Mouse (Mus musculus) embryonic facial prominence, embryonic 15.5 days (tissue): ENCODE data around the gene Metap2. TPM values are rescaled to one million over a fixed set of nuclear protein-coding genes. Genes with fewer than 3 reads are reported as not detected.

Experiments used
- ATAC-seq: fragments of 200-750 bp; cut with Nextera tagmentation; 2 replicates; pipeline ENCODE4 v1.8.0; 2017; ENCODE audit warnings: low read depth, moderate TSS enrichment; ENCODE audit not compliant: insufficient number of reproducible peaks, low FRiP score, low TSS enrichment
- H3K27ac ChIP-seq: fragments of 300-500 bp; sonication (generic); replicated peaks from 2 replicates; pipeline ENCODE4 v1.5.1; 2015; ENCODE audit warnings: mild to moderate bottlenecking, inconsistent platforms
- H3K27me3 ChIP-seq: fragments of 300-500 bp; sonication (generic); 2 replicates; pipeline ENCODE4 v1.6.1; 2015; ENCODE audit warnings: inconsistent platforms
- H3K36me3 ChIP-seq: fragments of 300-500 bp; sonication (generic); 2 replicates; pipeline ENCODE4 v1.6.1; 2015; ENCODE audit warnings: mild to moderate bottlenecking, inconsistent platforms
- H3K4me1 ChIP-seq: fragments of 300-500 bp; sonication (generic); 2 replicates; pipeline ENCODE4 v1.6.1; 2015; ENCODE audit warnings: inconsistent platforms
- H3K4me2 ChIP-seq: fragments of 300-500 bp; sonication (generic); replicated peaks from 2 replicates; pipeline ENCODE4 v1.6.1; 2015; ENCODE audit warnings: mild to moderate bottlenecking, inconsistent platforms
- H3K4me3 ChIP-seq: fragments of 300-500 bp; sonication (generic); replicated peaks from 2 replicates; pipeline ENCODE4 v1.5.1; 2015; ENCODE audit warnings: mild to moderate bottlenecking, inconsistent platforms
- H3K9ac ChIP-seq: fragments of 300-500 bp; sonication (generic); 2 replicates; pipeline ENCODE4 v1.6.1; 2015; ENCODE audit warnings: inconsistent platforms
- H3K9me3 ChIP-seq: fragments of 300-500 bp; sonication (generic); replicated peaks from 2 replicates; pipeline ENCODE4 v1.6.1; 2016; ENCODE audit warnings: inconsistent platforms
- WGBS: fragments of 180-500 bp; shearing (Covaris S2); methylation state at CpG from one replicate; pipeline ENCODE4 v1.1.7; 2015; 5-methylcytosine and 5-hydroxymethylcytosine counted together
- polyA plus RNA-seq: library from polyadenylated mRNA; unstranded; fragments of >200 nt; fragmentation: Nextera tagmentation; extraction: Ambion mirVana; gene quantifications from 2 replicates; pipeline ENCODE4 v1.2.1, GENCODE M21; 2015

Metap2 gene
- polyA plus RNA-seq, 1 experiment from 2014 or later = 174 TPM

- H3K27ac ChIP-seq = no peak overlapping the region
- H3K27me3 ChIP-seq = no peaks in the 10 kb centered on the region
- H3K4me3 ChIP-seq = no peak overlapping the region
- H3K4me2 ChIP-seq = no peak overlapping the region
- peaks cover 11% of the 10 kb centered on the region for H3K4me1 ChIP-seq
- no peak overlapping the region for H3K9ac ChIP-seq
- no peak for ATAC-seq
- 78% methylated on average over 5 of the region's 5 CpGs for WGBS
- no peaks in the 10 kb centered on the region for H3K9me3 ChIP-seq
- H3K36me3 ChIP-seq = no peaks in the 10 kb centered on the region
These were observed 14.4 kb upstream of the Metap2 start for GRCm38 (mm10) chr10:93911326-93911725.

- Histone ChIP-seq H3K9ac (no peak overlapping the region), H3K27ac (no peak overlapping the region), H3K4me2 (no peak overlapping the region), H3K4me3 (no peak overlapping the region), H3K4me1 (peaks cover under 1% of the 10 kb centered on the region), H3K27me3 (no peaks in the 10 kb centered on the region), H3K9me3 (no peaks in the 10 kb centered on the region), H3K36me3 (no peaks in the 10 kb centered on the region)
- 30% methylated on average over 5 of the region's 5 CpGs for WGBS
- ATAC-seq = no peak
These were observed 13.0 kb upstream of the Metap2 start for GRCm38 (mm10) chr10:93909811-93910446.

- no peaks in the 10 kb centered on the region for H3K27me3 ChIP-seq
- H3K36me3 ChIP-seq = no peaks in the 10 kb centered on the region
- 88% methylated on average over 1 of the region's 1 CpGs for WGBS
- no peak for ATAC-seq
- no peak overlapping the region for H3K4me2 ChIP-seq
- H3K9me3 ChIP-seq = no peaks in the 10 kb centered on the region
- H3K4me1 ChIP-seq = no peaks in the 10 kb centered on the region
- H3K27ac ChIP-seq = no peak overlapping the region
- H3K9ac ChIP-seq = no peak overlapping the region
- no peak overlapping the region for H3K4me3 ChIP-seq
These were observed 12.1 kb upstream of the Metap2 start for GRCm38 (mm10) chr10:93909015-93909414.

- no peak overlapping the region for H3K4me2 ChIP-seq
- H3K4me3 ChIP-seq = no peak overlapping the region
- H3K4me1 ChIP-seq = no peaks in the 10 kb centered on the region
- no peaks in the 10 kb centered on the region for H3K36me3 ChIP-seq
- H3K9me3 ChIP-seq = no peaks in the 10 kb centered on the region
- WGBS = 79% methylated on average over 7 of the region's 7 CpGs
- H3K27ac ChIP-seq = no peak overlapping the region
- no peak for ATAC-seq
- H3K27me3 ChIP-seq = no peaks in the 10 kb centered on the region
- H3K9ac ChIP-seq = no peak overlapping the region
These were observed 11.6 kb upstream of the Metap2 start for GRCm38 (mm10) chr10:93908540-93908939.

- Histone ChIP-seq H3K27me3 (no peaks in the 10 kb centered on the region), H3K4me1 (no peaks in the 10 kb centered on the region), H3K27ac (no peak overlapping the region), H3K4me3 (no peak overlapping the region), H3K4me2 (no peak overlapping the region), H3K9ac (no peak overlapping the region), H3K9me3 (no peaks in the 10 kb centered on the region), H3K36me3 (no peaks in the 10 kb centered on the region)
- no peak for ATAC-seq
- WGBS = 16% methylated on average over 10 of the region's 10 CpGs
These were observed 10.5 kb upstream of the Metap2 start for GRCm38 (mm10) chr10:93907376-93907775.

- H3K4me2 ChIP-seq = no peak overlapping the region
- no peaks in the 10 kb centered on the region for H3K9me3 ChIP-seq
- ATAC-seq = no peak
- H3K4me3 ChIP-seq = no peak overlapping the region
- H3K4me1 ChIP-seq = no peaks in the 10 kb centered on the region
- 89% methylated on average over 11 of the region's 11 CpGs for WGBS
- H3K27ac ChIP-seq = no peak overlapping the region
- H3K9ac ChIP-seq = no peak overlapping the region
- no peaks in the 10 kb centered on the region for H3K27me3 ChIP-seq
- H3K36me3 ChIP-seq = no peaks in the 10 kb centered on the region
These were observed 3.0 kb upstream of the Metap2 start for GRCm38 (mm10) chr10:93899907-93900306.

- no peak overlapping the region for H3K4me3 ChIP-seq
These were observed 2.4 kb upstream of the Metap2 start for GRCm38 (mm10) chr10:93899303-93899702.

GRCm38 (mm10) chr10:93892551-93892950, 4.3 kb downstream of the Metap2 start:
- 88% methylated on average over 4 of the region's 4 CpGs for WGBS
- H3K4me3 ChIP-seq = no peak overlapping the region

More at GRCm38 (mm10) chr10:93899303-93899702, 2.4 kb upstream of the Metap2 start:
- Histone ChIP-seq H3K27ac (no peak overlapping the region), H3K4me1 (no peaks in the 10 kb centered on the region), H3K27me3 (no peaks in the 10 kb centered on the region), H3K9ac (no peak overlapping the region), H3K4me2 (no peak overlapping the region), H3K9me3 (no peaks in the 10 kb centered on the region), H3K36me3 (no peaks in the 10 kb centered on the region)
- WGBS = 65% methylated on average over 2 of the region's 2 CpGs
- ATAC-seq = no peak

GRCm38 (mm10) chr10:93891031-93891430, 5.9 kb downstream of the Metap2 start:
- ATAC-seq = no peak
- 93% methylated on average over 1 of the region's 1 CpGs for WGBS
- H3K27ac ChIP-seq = no peak overlapping the region

More at GRCm38 (mm10) chr10:93892551-93892950, 4.3 kb downstream of the Metap2 start:
- Histone ChIP-seq H3K27me3 (no peaks in the 10 kb centered on the region), H3K9me3 (no peaks in the 10 kb centered on the region), H3K36me3 (no peaks in the 10 kb centered on the region), H3K4me2 (no peak overlapping the region), H3K4me1 (peaks cover 9% of the 10 kb centered on the region), H3K27ac (no peak overlapping the region), H3K9ac (no peak overlapping the region)
- no peak for ATAC-seq

GRCm38 (mm10) chr10:93890565-93890964, 6.3 kb downstream of the Metap2 start:
- Histone ChIP-seq H3K4me1 (peaks cover 9% of the 10 kb centered on the region), H3K36me3 (peaks cover 13% of the 10 kb centered on the region), H3K27me3 (no peaks in the 10 kb centered on the region), H3K4me3 (peak overlapping the region; percentile 96), H3K4me2 (peak overlapping the region; percentile 62; the same call in 1 of the 2 replicates), H3K9ac (no peak overlapping the region), H3K9me3 (no peaks in the 10 kb centered on the region), H3K27ac (peak overlapping the region; percentile 92; the same call in 1 of the 2 replicates)
- 70% methylated on average over 4 of the region's 4 CpGs for WGBS
- ATAC-seq = no peak

More at GRCm38 (mm10) chr10:93891031-93891430, 5.9 kb downstream of the Metap2 start:
- no peaks in the 10 kb centered on the region for H3K9me3 ChIP-seq
- no peak overlapping the region for H3K4me3 ChIP-seq
- H3K4me2 ChIP-seq = no peak overlapping the region
- peaks cover 9% of the 10 kb centered on the region; the same call in 1 of the 2 replicates for H3K36me3 ChIP-seq
- no peaks in the 10 kb centered on the region for H3K27me3 ChIP-seq
- H3K4me1 ChIP-seq = peaks cover 9% of the 10 kb centered on the region
- no peak overlapping the region for H3K9ac ChIP-seq

- Histone ChIP-seq H3K4me2 (peak overlapping the region; percentile 62), H3K4me3 (peak overlapping the region; percentile 96), H3K4me1 (peaks cover 9% of the 10 kb centered on the region), H3K27me3 (no peaks in the 10 kb centered on the region), H3K27ac (peak overlapping the region; percentile 92), H3K9ac (peak overlapping the region; percentile 21), H3K36me3 (peaks cover 17% of the 10 kb centered on the region), H3K9me3 (no peaks in the 10 kb centered on the region)
- WGBS = under 1% methylated on average over 22 of the region's 22 CpGs
- no peak for ATAC-seq
These were observed 6.9 kb downstream of the Metap2 start for GRCm38 (mm10) chr10:93889976-93890375.

GRCm38 (mm10) chr10:93889579-93889950, 7.3 kb downstream of the Metap2 start:
- peak overlapping the region; percentile 92 for H3K27ac ChIP-seq
- ATAC-seq = peak; percentile 96
- H3K4me2 ChIP-seq = peak overlapping the region; percentile 62
- no peaks in the 10 kb centered on the region for H3K9me3 ChIP-seq
- H3K4me3 ChIP-seq = peak overlapping the region; percentile 96
- H3K4me1 ChIP-seq = peaks cover 9% of the 10 kb centered on the region
- WGBS = under 1% methylated on average over 24 of the region's 30 CpGs
- peaks cover 21% of the 10 kb centered on the region for H3K36me3 ChIP-seq
- no peaks in the 10 kb centered on the region for H3K27me3 ChIP-seq
- peak overlapping the region; percentile 96 for H3K9ac ChIP-seq
